Mouse (Mus musculus): Measurements from ENCODE around the gene B3gat3. TPM values are rescaled to one million over a fixed set of nuclear protein-coding genes. Genes with fewer than 3 reads are reported as not detected.

Gene B3gat3
- polyA plus RNA-seq, 1 experiment from 2014 or later = 51.5 TPM

GRCm38 (mm10) chr19:8903412-8903811 lies 16.8 kb upstream of the B3gat3 start:
- Histone ChIP-seq H3K27ac (replicated peaks) (no peak overlapping the region), H3K27me3 (no peaks in the 10 kb centered on the region), H3K9me3 (replicated peaks) (no peaks in the 10 kb centered on the region), H3K4me1 (peaks cover 10% of the 10 kb centered on the region), H3K9ac (no peak overlapping the region), H3K36me3 (peaks cover 63% of the 10 kb centered on the region), H3K4me3 (replicated peaks) (no peak overlapping the region), H3K4me2 (replicated peaks) (no peak overlapping the region)
- no peak for ATAC-seq (ENCODE audit: insufficient number of reproducible peaks, low FRiP score, low TSS enrichment, low read depth)
- 90% methylated on average over 5 of the region's 5 CpGs for WGBS

- H3K4me1 ChIP-seq = no peaks in the 10 kb centered on the region
- no peak overlapping the region for H3K4me2 ChIP-seq (replicated peaks)
- WGBS = 89% methylated on average over 6 of the region's 6 CpGs
- H3K9ac ChIP-seq = no peak overlapping the region
- peaks cover 94% of the 10 kb centered on the region for H3K36me3 ChIP-seq
- no peak overlapping the region for H3K4me3 ChIP-seq (replicated peaks)
- H3K27ac ChIP-seq (replicated peaks) = no peak overlapping the region
- ATAC-seq (ENCODE audit: insufficient number of reproducible peaks, low FRiP score, low TSS enrichment, low read depth) = no peak
- no peaks in the 10 kb centered on the region for H3K9me3 ChIP-seq (replicated peaks)
- no peaks in the 10 kb centered on the region for H3K27me3 ChIP-seq
Observed at GRCm38 (mm10) chr19:8908531-8908930, 11.6 kb upstream of the B3gat3 start.

GRCm38 (mm10) chr19:8911810-8912209 lies 8.4 kb upstream of the B3gat3 start:
- Histone ChIP-seq H3K27ac (replicated peaks) (no peak overlapping the region), H3K27me3 (no peaks in the 10 kb centered on the region), H3K4me2 (replicated peaks) (no peak overlapping the region), H3K4me1 (no peaks in the 10 kb centered on the region), H3K4me3 (replicated peaks) (no peak overlapping the region), H3K36me3 (peaks cover 100% of the 10 kb centered on the region), H3K9ac (no peak overlapping the region), H3K9me3 (replicated peaks) (no peaks in the 10 kb centered on the region)
- WGBS = 93% methylated on average over 5 of the region's 5 CpGs
- no peak for ATAC-seq (ENCODE audit: insufficient number of reproducible peaks, low FRiP score, low TSS enrichment, low read depth)

- ATAC-seq (ENCODE audit: insufficient number of reproducible peaks, low FRiP score, low TSS enrichment, low read depth) = no peak
Observed at GRCm38 (mm10) chr19:8914212-8914611, 6.0 kb upstream of the B3gat3 start.

GRCm38 (mm10) chr19:8919000-8919399 lies 1.2 kb upstream of the B3gat3 start:
- Histone ChIP-seq H3K27ac (replicated peaks) (no peak overlapping the region), H3K4me3 (replicated peaks) (no peak overlapping the region), H3K9me3 (replicated peaks) (no peaks in the 10 kb centered on the region), H3K27me3 (no peaks in the 10 kb centered on the region), H3K4me2 (replicated peaks) (no peak overlapping the region), H3K36me3 (peaks cover 34% of the 10 kb centered on the region), H3K9ac (no peak overlapping the region), H3K4me1 (peaks cover 20% of the 10 kb centered on the region)
- ATAC-seq (ENCODE audit: insufficient number of reproducible peaks, low FRiP score, low TSS enrichment, low read depth) = no peak
- WGBS = 89% methylated on average over 3 of the region's 3 CpGs

More at GRCm38 (mm10) chr19:8914212-8914611, 6.0 kb upstream of the B3gat3 start:
- H3K4me1 ChIP-seq = no peaks in the 10 kb centered on the region
- H3K4me2 ChIP-seq (replicated peaks) = no peak overlapping the region
- no peak overlapping the region for H3K27ac ChIP-seq (replicated peaks)
- no peaks in the 10 kb centered on the region for H3K27me3 ChIP-seq
- no peak overlapping the region for H3K9ac ChIP-seq
- H3K4me3 ChIP-seq (replicated peaks) = no peak overlapping the region
- H3K36me3 ChIP-seq = peaks cover 80% of the 10 kb centered on the region
- WGBS = 92% methylated on average over 3 of the region's 3 CpGs
- no peaks in the 10 kb centered on the region for H3K9me3 ChIP-seq (replicated peaks)

GRCm38 (mm10) chr19:8919684-8920072 lies 496 bp upstream of the B3gat3 start:
- Histone ChIP-seq H3K36me3 (peaks cover 28% of the 10 kb centered on the region), H3K4me1 (peaks cover 20% of the 10 kb centered on the region), H3K27ac (replicated peaks) (peak overlapping the region; percentile 94), H3K4me3 (replicated peaks) (peak overlapping the region; percentile 82), H3K27me3 (no peaks in the 10 kb centered on the region), H3K9ac (peak overlapping the region; percentile 76), H3K9me3 (replicated peaks) (no peaks in the 10 kb centered on the region), H3K4me2 (replicated peaks) (peak overlapping the region; percentile 75)
- ATAC-seq (ENCODE audit: insufficient number of reproducible peaks, low FRiP score, low TSS enrichment, low read depth) = no peak
- 66% methylated on average over 6 of the region's 6 CpGs for WGBS

GRCm38 (mm10) chr19:8920836-8921291 lies 690 bp downstream of the B3gat3 start:
- no peak for ATAC-seq (ENCODE audit: insufficient number of reproducible peaks, low FRiP score, low TSS enrichment, low read depth)
- H3K4me1 ChIP-seq = peaks cover 20% of the 10 kb centered on the region
- peaks cover 22% of the 10 kb centered on the region for H3K36me3 ChIP-seq
- H3K9me3 ChIP-seq (replicated peaks) = no peaks in the 10 kb centered on the region
- peak overlapping the region; percentile 76 for H3K9ac ChIP-seq
- H3K27me3 ChIP-seq = no peaks in the 10 kb centered on the region
- under 1% methylated on average over 6 of the region's 6 CpGs for WGBS
- H3K4me3 ChIP-seq (replicated peaks) = peak overlapping the region; percentile 82
- H3K27ac ChIP-seq (replicated peaks) = peak overlapping the region; percentile 94
- H3K4me2 ChIP-seq (replicated peaks) = peak overlapping the region; percentile 75

GRCm38 (mm10) chr19:8921741-8922140 lies 1.6 kb downstream of the B3gat3 start:
- H3K27me3 ChIP-seq = no peaks in the 10 kb centered on the region
- no peak overlapping the region for H3K9ac ChIP-seq
- WGBS = 49% methylated on average over 9 of the region's 9 CpGs
- ATAC-seq (ENCODE audit: insufficient number of reproducible peaks, low FRiP score, low TSS enrichment, low read depth) = no peak
- H3K36me3 ChIP-seq = peaks cover 21% of the 10 kb centered on the region; the same call in 1 of the 2 replicates
- peaks cover 20% of the 10 kb centered on the region for H3K4me1 ChIP-seq
- no peaks in the 10 kb centered on the region for H3K9me3 ChIP-seq (replicated peaks)
- H3K27ac ChIP-seq (replicated peaks) = no peak overlapping the region
- peak overlapping the region; percentile 82 for H3K4me3 ChIP-seq (replicated peaks)
- peak overlapping the region; percentile 75 for H3K4me2 ChIP-seq (replicated peaks)

- H3K4me2 ChIP-seq (replicated peaks) = no peak overlapping the region
- peaks cover 31% of the 10 kb centered on the region; the same call in 1 of the 2 replicates for H3K36me3 ChIP-seq
- H3K27me3 ChIP-seq = no peaks in the 10 kb centered on the region
- WGBS = 73% methylated on average over 2 of the region's 2 CpGs
- no peak overlapping the region for H3K4me3 ChIP-seq (replicated peaks)
- 0 out of 2 replicates have a peak overlapping the region, but pooled peaks have one; percentile 48 for H3K27ac ChIP-seq (replicated peaks)
- H3K9me3 ChIP-seq (replicated peaks) = no peaks in the 10 kb centered on the region
- peaks cover 23% of the 10 kb centered on the region for H3K4me1 ChIP-seq
- no peak for ATAC-seq (ENCODE audit: insufficient number of reproducible peaks, low FRiP score, low TSS enrichment, low read depth)
- H3K9ac ChIP-seq = no peak overlapping the region
Observed at GRCm38 (mm10) chr19:8926766-8927165, 6.6 kb downstream of the B3gat3 start.

- Histone ChIP-seq H3K9me3 (replicated peaks) (no peaks in the 10 kb centered on the region), H3K27ac (replicated peaks) (no peak overlapping the region), H3K4me3 (replicated peaks) (no peak overlapping the region), H3K4me2 (replicated peaks) (no peak overlapping the region), H3K9ac (no peak overlapping the region), H3K4me1 (peaks cover 18% of the 10 kb centered on the region), H3K27me3 (no peaks in the 10 kb centered on the region), H3K36me3 (peaks cover 36% of the 10 kb centered on the region)
- WGBS = 84% methylated on average over 12 of the region's 12 CpGs
- no peak for ATAC-seq (ENCODE audit: insufficient number of reproducible peaks, low FRiP score, low TSS enrichment, low read depth)
Observed at GRCm38 (mm10) chr19:8927891-8928525, 7.8 kb downstream of the B3gat3 start.

- peaks cover 42% of the 10 kb centered on the region for H3K36me3 ChIP-seq
- H3K27me3 ChIP-seq = no peaks in the 10 kb centered on the region
- H3K4me1 ChIP-seq = peaks cover 18% of the 10 kb centered on the region
- peak; percentile 16; the same call in 1 of the 2 replicates for ATAC-seq (ENCODE audit: insufficient number of reproducible peaks, low FRiP score, low TSS enrichment, low read depth)
- H3K27ac ChIP-seq (replicated peaks) = peak overlapping the region; percentile 83
- H3K4me2 ChIP-seq (replicated peaks) = peak overlapping the region; percentile 73
- H3K9me3 ChIP-seq (replicated peaks) = no peaks in the 10 kb centered on the region
- peak overlapping the region; percentile 68 for H3K9ac ChIP-seq
- 17% methylated on average over 16 of the region's 16 CpGs for WGBS
- H3K4me3 ChIP-seq (replicated peaks) = peak overlapping the region; percentile 84
Observed at GRCm38 (mm10) chr19:8928689-8929223, 8.6 kb downstream of the B3gat3 start.
